Mouse (Mus musculus): ENCODE data around the gene Nt5c2. TPM values are rescaled to one million over a fixed set of nuclear protein-coding genes. Genes with fewer than 3 reads are reported as not detected.

Gene Nt5c2
- polyA plus RNA-seq, 1 experiment from 2014 or later, result 118 TPM

GRCm38 (mm10) chr19:46862556-46862955 lies 152.4 kb downstream of the Nt5c2 start:
- Histone ChIP-seq H3K27me3 (no peaks in the 10 kb centered on the region), H3K4me2 (no peak overlapping the region), H3K4me1 (replicated peaks) (peaks cover 20% of the 10 kb centered on the region), H3K36me3 (no peaks in the 10 kb centered on the region), H3K9ac (no peak overlapping the region), H3K4me3 (no peak overlapping the region), H3K27ac (no peak overlapping the region), H3K9me3 (replicated peaks) (no peaks in the 10 kb centered on the region)
- WGBS, result 26% methylated on average over 3 of the region's 3 CpGs
- ATAC-seq (replicated peaks; ENCODE audit: insufficient number of reproducible peaks, insufficient read depth, low FRiP score, low read depth), result no peak

GRCm38 (mm10) chr19:46858200-46858599 lies 156.8 kb downstream of the Nt5c2 start:
- Histone ChIP-seq H3K9me3 (replicated peaks) (no peaks in the 10 kb centered on the region), H3K9ac (no peak overlapping the region), H3K36me3 (no peaks in the 10 kb centered on the region), H3K27ac (no peak overlapping the region), H3K4me3 (no peak overlapping the region), H3K4me2 (no peak overlapping the region), H3K4me1 (replicated peaks) (peaks cover 35% of the 10 kb centered on the region), H3K27me3 (no peaks in the 10 kb centered on the region)
- no peak for ATAC-seq (replicated peaks; ENCODE audit: insufficient number of reproducible peaks, insufficient read depth, low FRiP score, low read depth)
- WGBS, result 82% methylated on average over 7 of the region's 7 CpGs

- ATAC-seq (replicated peaks; ENCODE audit: insufficient number of reproducible peaks, insufficient read depth, low FRiP score, low read depth), result 0 out of 2 replicates have a peak, but pooled peaks have one; percentile 42
- Histone ChIP-seq H3K4me1 (replicated peaks) (peaks cover 29% of the 10 kb centered on the region), H3K27me3 (no peaks in the 10 kb centered on the region), H3K27ac (no peak overlapping the region), H3K9ac (no peak overlapping the region), H3K36me3 (no peaks in the 10 kb centered on the region), H3K4me3 (no peak overlapping the region), H3K4me2 (no peak overlapping the region), H3K9me3 (replicated peaks) (no peaks in the 10 kb centered on the region)
- WGBS, result 50% methylated on average over 9 of the region's 9 CpGs
These were observed 157.5 kb downstream of the Nt5c2 start for GRCm38 (mm10) chr19:46857277-46857989.

GRCm38 (mm10) chr19:46856780-46857179 lies 158.2 kb downstream of the Nt5c2 start:
- no peak for ATAC-seq (replicated peaks; ENCODE audit: insufficient number of reproducible peaks, insufficient read depth, low FRiP score, low read depth)
- no peaks in the 10 kb centered on the region for H3K36me3 ChIP-seq
- H3K4me1 ChIP-seq (replicated peaks), result peaks cover 27% of the 10 kb centered on the region
- 41% methylated on average over 10 of the region's 10 CpGs for WGBS
- H3K4me2 ChIP-seq, result no peak overlapping the region
- H3K9me3 ChIP-seq (replicated peaks), result no peaks in the 10 kb centered on the region
- no peaks in the 10 kb centered on the region for H3K27me3 ChIP-seq
- H3K27ac ChIP-seq, result no peak overlapping the region
- no peak overlapping the region for H3K4me3 ChIP-seq
- H3K9ac ChIP-seq, result no peak overlapping the region

- Histone ChIP-seq H3K4me1 (replicated peaks) (peaks cover 27% of the 10 kb centered on the region), H3K27me3 (no peaks in the 10 kb centered on the region), H3K9me3 (replicated peaks) (no peaks in the 10 kb centered on the region), H3K4me2 (no peak overlapping the region), H3K9ac (no peak overlapping the region), H3K27ac (no peak overlapping the region), H3K4me3 (no peak overlapping the region), H3K36me3 (no peaks in the 10 kb centered on the region)
- no peak for ATAC-seq (replicated peaks; ENCODE audit: insufficient number of reproducible peaks, insufficient read depth, low FRiP score, low read depth)
- 41% methylated on average over 6 of the region's 6 CpGs for WGBS
These were observed 158.7 kb downstream of the Nt5c2 start for GRCm38 (mm10) chr19:46856232-46856631.

GRCm38 (mm10) chr19:46849443-46849997 lies 165.4 kb downstream of the Nt5c2 start:
- WGBS, result 62% methylated on average over 9 of the region's 9 CpGs
- no peak for ATAC-seq (replicated peaks; ENCODE audit: insufficient number of reproducible peaks, insufficient read depth, low FRiP score, low read depth)
- H3K27ac ChIP-seq, result no peak overlapping the region

DNA sequence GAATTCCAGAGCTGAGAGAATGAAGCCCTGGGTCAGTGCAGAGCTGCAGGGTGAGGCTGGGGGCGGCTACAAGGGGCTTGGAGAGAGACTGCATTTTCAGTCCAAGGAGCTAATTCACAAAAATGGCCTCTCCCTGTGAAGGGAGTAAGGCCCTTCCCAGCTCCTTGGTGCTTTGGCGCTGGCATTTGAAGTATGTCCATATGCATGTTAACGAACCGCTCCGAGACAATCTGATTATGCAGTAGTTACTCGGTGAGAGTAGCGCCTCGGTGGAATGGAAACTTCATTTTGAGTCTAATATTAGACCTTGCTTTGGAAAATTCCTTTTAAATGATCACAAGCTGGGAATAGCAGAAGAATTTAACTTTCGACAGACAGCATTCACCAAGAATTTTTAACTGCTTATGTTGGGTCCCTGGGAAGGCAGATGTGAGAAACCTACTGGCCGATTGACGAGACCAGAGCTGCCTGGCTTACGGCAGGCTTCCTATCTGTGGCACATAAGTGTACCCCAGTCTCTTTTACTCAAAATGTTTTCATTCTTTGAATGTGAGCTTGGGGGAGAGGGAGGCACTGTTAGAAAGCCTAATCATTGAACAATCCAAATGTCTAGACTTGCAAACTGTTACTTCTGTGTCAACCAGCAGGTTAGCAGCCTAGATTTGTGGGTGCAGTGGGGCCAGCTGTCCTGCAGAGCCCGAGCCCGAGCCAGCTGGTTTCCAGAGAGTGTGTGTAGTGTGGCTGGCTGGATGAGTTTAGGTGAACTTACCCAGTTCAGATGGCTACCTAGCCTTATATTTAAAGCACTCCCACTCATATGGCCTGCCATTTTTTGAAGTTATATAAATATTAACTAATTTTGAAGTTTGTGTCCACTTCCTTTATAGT lies 166.3 kb downstream of the Nt5c2 start:
- Histone ChIP-seq H3K4me1 (replicated peaks) (peaks cover 21% of the 10 kb centered on the region), H3K4me2 (peak overlapping the region; percentile 32), H3K36me3 (no peaks in the 10 kb centered on the region), H3K9ac (no peak overlapping the region), H3K27me3 (no peaks in the 10 kb centered on the region), H3K27ac (peak overlapping the region; percentile 36), H3K9me3 (replicated peaks) (no peaks in the 10 kb centered on the region), H3K4me3 (no peak overlapping the region)
- no peak for ATAC-seq (replicated peaks; ENCODE audit: insufficient number of reproducible peaks, insufficient read depth, low FRiP score, low read depth)
- 35% methylated on average over 14 of the region's 14 CpGs for WGBS

More at GRCm38 (mm10) chr19:46849443-46849997, 165.4 kb downstream of the Nt5c2 start:
- Histone ChIP-seq H3K4me3 (no peak overlapping the region), H3K9ac (no peak overlapping the region), H3K36me3 (no peaks in the 10 kb centered on the region), H3K9me3 (replicated peaks) (no peaks in the 10 kb centered on the region), H3K4me2 (no peak overlapping the region), H3K27me3 (no peaks in the 10 kb centered on the region), H3K4me1 (replicated peaks) (peaks cover 18% of the 10 kb centered on the region)

- no peak overlapping the region for H3K27ac ChIP-seq
- WGBS, result 47% methylated on average over 5 of the region's 5 CpGs
- peaks cover 28% of the 10 kb centered on the region for H3K4me1 ChIP-seq (replicated peaks)
- H3K36me3 ChIP-seq, result no peaks in the 10 kb centered on the region
- H3K27me3 ChIP-seq, result no peaks in the 10 kb centered on the region
- H3K4me2 ChIP-seq, result no peak overlapping the region
- ATAC-seq (replicated peaks; ENCODE audit: insufficient number of reproducible peaks, insufficient read depth, low FRiP score, low read depth), result no peak
- H3K4me3 ChIP-seq, result no peak overlapping the region
- H3K9me3 ChIP-seq (replicated peaks), result no peaks in the 10 kb centered on the region
- H3K9ac ChIP-seq, result no peak overlapping the region
These were observed 168.5 kb downstream of the Nt5c2 start for GRCm38 (mm10) chr19:46846459-46846858.

GRCm38 (mm10) chr19:46846056-46846455 lies 168.9 kb downstream of the Nt5c2 start:
- H3K4me1 ChIP-seq (replicated peaks), result peaks cover 28% of the 10 kb centered on the region
- no peak for ATAC-seq (replicated peaks; ENCODE audit: insufficient number of reproducible peaks, insufficient read depth, low FRiP score, low read depth)
- no peaks in the 10 kb centered on the region for H3K9me3 ChIP-seq (replicated peaks)
- 83% methylated on average over 7 of the region's 7 CpGs for WGBS
- no peak overlapping the region for H3K27ac ChIP-seq
- H3K9ac ChIP-seq, result no peak overlapping the region
- H3K27me3 ChIP-seq, result no peaks in the 10 kb centered on the region
- H3K36me3 ChIP-seq, result no peaks in the 10 kb centered on the region
- H3K4me2 ChIP-seq, result no peak overlapping the region
- H3K4me3 ChIP-seq, result no peak overlapping the region

GRCm38 (mm10) chr19:46843030-46843429 lies 171.9 kb downstream of the Nt5c2 start:
- Histone ChIP-seq H3K27me3 (no peaks in the 10 kb centered on the region), H3K4me2 (no peak overlapping the region), H3K36me3 (no peaks in the 10 kb centered on the region), H3K9me3 (replicated peaks) (no peaks in the 10 kb centered on the region), H3K9ac (no peak overlapping the region), H3K4me1 (replicated peaks) (peaks cover 18% of the 10 kb centered on the region), H3K4me3 (no peak overlapping the region), H3K27ac (no peak overlapping the region)
- no peak for ATAC-seq (replicated peaks; ENCODE audit: insufficient number of reproducible peaks, insufficient read depth, low FRiP score, low read depth)
- 51% methylated on average over 2 of the region's 2 CpGs for WGBS

GRCm38 (mm10) chr19:46841016-46841415 lies 173.9 kb downstream of the Nt5c2 start:
- Histone ChIP-seq H3K27ac (no peak overlapping the region), H3K36me3 (no peaks in the 10 kb centered on the region), H3K4me3 (no peak overlapping the region), H3K9me3 (replicated peaks) (no peaks in the 10 kb centered on the region), H3K4me2 (no peak overlapping the region), H3K9ac (no peak overlapping the region), H3K27me3 (no peaks in the 10 kb centered on the region), H3K4me1 (replicated peaks) (peaks cover 13% of the 10 kb centered on the region)
- no peak for ATAC-seq (replicated peaks; ENCODE audit: insufficient number of reproducible peaks, insufficient read depth, low FRiP score, low read depth)
- WGBS, result 90% methylated on average over 4 of the region's 4 CpGs

All from heart, embryonic 15.5 days (tissue).